Mouse (Mus musculus) urinary bladder, postnatal 36 days (tissue): ENCODE results near the gene Col8a1.

ENCODE experiments used
- DNase-seq, 2 experiments: peaks; one replicate each; pipeline ENCODE4 v3.0.0; 2022; ENCODE audit warnings: low spot score in 2 of 2, mixed read lengths in 1 of 2

Col8a1 gene

GRCm38 (mm10) chr16:57754526-57755125 is at the start of gene Col8a1:
Gene Col8a1 (minus strand): TSS chr16:57754737.
- DNase-seq, result peak in 1 of 2 experiments; percentile 5

GRCm38 (mm10) chr16:57801886-57802285 is 47.3 kb upstream of the Col8a1 start:
- DNase-seq, result no peak

- no peak for DNase-seq
Measured at GRCm38 (mm10) chr16:57796321-57796720, 41.8 kb upstream of the Col8a1 start.

GRCm38 (mm10) chr16:57779011-57779410 is 24.5 kb upstream of the Col8a1 start:
- no peak for DNase-seq

- DNase-seq, result no peak
Measured at GRCm38 (mm10) chr16:57765615-57766014, 11.1 kb upstream of the Col8a1 start.

GRCm38 (mm10) chr16:57759862-57760261 is 5.3 kb upstream of the Col8a1 start:
- no peak for DNase-seq

GRCm38 (mm10) chr16:57755708-57756107 is 1.2 kb upstream of the Col8a1 start:
- DNase-seq, result no peak

- peak; percentile 4 to 16 for DNase-seq
Measured at GRCm38 (mm10) chr16:57755241-57755640, 704 bp upstream of the Col8a1 start.

GRCm38 (mm10) chr16:57753539-57754280 is 827 bp downstream of the Col8a1 start:
- DNase-seq, result no peak

GRCm38 (mm10) chr16:57750549-57750948 is 4.0 kb downstream of the Col8a1 start:
- no peak for DNase-seq

- no peak for DNase-seq
Measured at GRCm38 (mm10) chr16:57748093-57748492, 6.4 kb downstream of the Col8a1 start.

GRCm38 (mm10) chr16:57747357-57748056 is 7.0 kb downstream of the Col8a1 start:
- no peak for DNase-seq

- no peak for DNase-seq
Measured at GRCm38 (mm10) chr16:57740169-57740568, 14.4 kb downstream of the Col8a1 start.

- DNase-seq, result no peak
Measured at GRCm38 (mm10) chr16:57734942-57735341, 19.6 kb downstream of the Col8a1 start.

GRCm38 (mm10) chr16:57733545-57733944 is 21.0 kb downstream of the Col8a1 start:
- DNase-seq, result no peak

GRCm38 (mm10) chr16:57733139-57733538 is 21.4 kb downstream of the Col8a1 start:
- DNase-seq, result no peak

- DNase-seq, result no peak
Measured at GRCm38 (mm10) chr16:57724978-57725377, 29.6 kb downstream of the Col8a1 start.

- DNase-seq, result no peak
Measured at GRCm38 (mm10) chr16:57718982-57719381, 35.6 kb downstream of the Col8a1 start.

GRCm38 (mm10) chr16:57698733-57699132 is 55.8 kb downstream of the Col8a1 start:
- DNase-seq, result no peak

- DNase-seq, result no peak
Measured at GRCm38 (mm10) chr16:57694694-57695093, 59.8 kb downstream of the Col8a1 start.

- no peak for DNase-seq
Measured at GRCm38 (mm10) chr16:57693906-57694522, 60.5 kb downstream of the Col8a1 start.

GRCm38 (mm10) chr16:57685790-57686399 is 68.6 kb downstream of the Col8a1 start:
- no peak for DNase-seq
